Mouse (Mus musculus) erythroblast, embryonic 14.5 days (primary cell): ENCODE results near the gene Mien1. TPM values are rescaled to one million over a fixed set of nuclear protein-coding genes. Genes with fewer than 3 reads are reported as not detected.

Source experiments
- H3K27me3 ChIP-seq: 2 replicates; pipeline ENCODE4 v1.6.1; 2012; ENCODE audit warnings: inconsistent platforms; ENCODE audit not compliant: control insufficient read depth
- H3K36me3 ChIP-seq: 2 replicates; pipeline ENCODE4 v1.6.1; 2012; ENCODE audit warnings: mild to moderate bottlenecking, inconsistent platforms; ENCODE audit not compliant: control insufficient read depth
- H3K4me1 ChIP-seq: 2 replicates; pipeline ENCODE4 v1.6.1; 2012; ENCODE audit warnings: inconsistent platforms; ENCODE audit not compliant: control insufficient read depth
- H3K4me3 ChIP-seq: replicated peaks from 2 replicates; pipeline ENCODE3; 2012; ENCODE audit warnings: moderate library complexity, mild to moderate bottlenecking, inconsistent platforms
- H3K9me3 ChIP-seq: 2 replicates; pipeline ENCODE4 v1.6.1; 2012; ENCODE audit warnings: low read length, inconsistent platforms, mixed read lengths; ENCODE audit not compliant: control insufficient read depth
- GATA1 ChIP-seq: IDR thresholded peaks from 2 replicates; pipeline ENCODE4 v1.6.1; 2012; ENCODE audit warnings: low read length, inconsistent platforms, mixed read lengths
- TAL1 ChIP-seq: IDR thresholded peaks from 3 replicates; pipeline ENCODE4 v1.6.1; 2012; ENCODE audit warnings: low read length, inconsistent platforms, mixed read lengths
- polyA plus RNA-seq: library from polyadenylated mRNA; stranded (reverse); fragments of >175 nt; gene quantifications from 2 replicates; pipeline ENCODE4 v1.2.3, GENCODE M21; 2012

Mien1 gene
- polyA plus RNA-seq: 3.1 and 4.4 TPM in 2 replicates

GRCm38 (mm10) chr11:98438331-98439158, at the start of gene Mien1:
TSS of gene Mien1 (minus strand) at chr11:98438991.
- H3K9me3 ChIP-seq: peaks cover 2% of the 10 kb centered on the region; the same call in 1 of the 2 replicates
- H3K36me3 ChIP-seq: peaks cover 3% of the 10 kb centered on the region; the same call in 1 of the 2 replicates

GRCm38 (mm10) chr11:98487526-98488040, 48.8 kb upstream of the Mien1 start:
- Histone ChIP-seq H3K9me3 (no peaks in the 10 kb centered on the region), H3K27me3 (no peaks in the 10 kb centered on the region; the same call in 1 of the 2 replicates), H3K4me3 (no peak overlapping the region), H3K36me3 (no peaks in the 10 kb centered on the region), H3K4me1 (no peaks in the 10 kb centered on the region)
- no peak for TF ChIP-seq TAL1
- no peak for TF ChIP-seq GATA1

More at GRCm38 (mm10) chr11:98438331-98439158, at the start of gene Mien1:
- no peak for TF ChIP-seq TAL1
- no peaks in the 10 kb centered on the region for H3K27me3 ChIP-seq
- peak within 1 kb of the TSS; percentile 94 for H3K4me3 ChIP-seq
- H3K4me1 ChIP-seq: peaks cover 17% of the 10 kb centered on the region

GRCm38 (mm10) chr11:98485749-98486148, 47.0 kb upstream of the Mien1 start:
- TF ChIP-seq GATA1: no peak
- no peak for TF ChIP-seq TAL1
- H3K27me3 ChIP-seq: no peaks in the 10 kb centered on the region; the same call in 1 of the 2 replicates
- no peaks in the 10 kb centered on the region for H3K4me1 ChIP-seq
- H3K36me3 ChIP-seq: no peaks in the 10 kb centered on the region
- H3K4me3 ChIP-seq: no peak overlapping the region
- H3K9me3 ChIP-seq: no peaks in the 10 kb centered on the region

- Histone ChIP-seq H3K4me3 (no peak overlapping the region), H3K4me1 (no peaks in the 10 kb centered on the region), H3K27me3 (no peaks in the 10 kb centered on the region; the same call in 1 of the 2 replicates), H3K9me3 (no peaks in the 10 kb centered on the region), H3K36me3 (no peaks in the 10 kb centered on the region)
- TF ChIP-seq TAL1 (no peak), GATA1 (no peak)
These were observed 43.3 kb upstream of the Mien1 start for GRCm38 (mm10) chr11:98482067-98482466.

GRCm38 (mm10) chr11:98481231-98481630, 42.4 kb upstream of the Mien1 start:
- H3K9me3 ChIP-seq: no peaks in the 10 kb centered on the region
- H3K4me3 ChIP-seq: no peak overlapping the region
- TF ChIP-seq TAL1 (no peak), GATA1 (no peak)
- H3K36me3 ChIP-seq: no peaks in the 10 kb centered on the region
- no peaks in the 10 kb centered on the region; the same call in 1 of the 2 replicates for H3K27me3 ChIP-seq
- H3K4me1 ChIP-seq: no peaks in the 10 kb centered on the region

- TF ChIP-seq GATA1 (no peak), TAL1 (no peak)
- Histone ChIP-seq H3K36me3 (no peaks in the 10 kb centered on the region), H3K4me1 (no peaks in the 10 kb centered on the region), H3K9me3 (no peaks in the 10 kb centered on the region), H3K4me3 (no peak overlapping the region), H3K27me3 (no peaks in the 10 kb centered on the region)
These were observed 41.2 kb upstream of the Mien1 start for GRCm38 (mm10) chr11:98479940-98480497.

- H3K4me1 ChIP-seq: no peaks in the 10 kb centered on the region
- no peak overlapping the region for H3K4me3 ChIP-seq
- H3K36me3 ChIP-seq: no peaks in the 10 kb centered on the region
- H3K27me3 ChIP-seq: no peaks in the 10 kb centered on the region
- no peaks in the 10 kb centered on the region for H3K9me3 ChIP-seq
- no peak for TF ChIP-seq TAL1
- TF ChIP-seq GATA1: no peak
These were observed 40.5 kb upstream of the Mien1 start for GRCm38 (mm10) chr11:98479026-98479939.

GRCm38 (mm10) chr11:98477011-98477701, 38.4 kb upstream of the Mien1 start:
- no peaks in the 10 kb centered on the region for H3K27me3 ChIP-seq
- TF ChIP-seq GATA1: no peak
- TF ChIP-seq TAL1: no peak
- no peaks in the 10 kb centered on the region for H3K4me1 ChIP-seq
- no peaks in the 10 kb centered on the region for H3K36me3 ChIP-seq
- H3K4me3 ChIP-seq: no peak overlapping the region
- H3K9me3 ChIP-seq: no peaks in the 10 kb centered on the region
